Mouse (Mus musculus) C2C12 (cell line): ENCODE measurements around the gene Vgll4. TPM values are rescaled to one million over a fixed set of nuclear protein-coding genes. Genes with fewer than 3 reads are reported as not detected.

Source experiments
- H3K27me3 ChIP-seq: one replicate; pipeline ENCODE4 v1.6.1; 2011; ENCODE audit not compliant: control insufficient read depth, insufficient read depth, insufficient read length
- H3K36me3 ChIP-seq: one replicate; pipeline ENCODE4 v1.6.1; 2011; ENCODE audit not compliant: control insufficient read depth, insufficient read depth
- H3K4me3 ChIP-seq: one replicate; pipeline ENCODE4 v1.5.1; 2011; ENCODE audit warnings: mild to moderate bottlenecking, control low read depth; ENCODE audit not compliant: poor library complexity, insufficient read depth, severe bottlenecking
- H3K79me2 ChIP-seq: one replicate; pipeline ENCODE4 v1.6.1; 2011; ENCODE audit not compliant: control insufficient read depth, insufficient read depth
- H3K79me3 ChIP-seq: one replicate; pipeline ENCODE4 v1.6.1; 2011; ENCODE audit warnings: low read depth, control low read depth
- H3ac ChIP-seq: one replicate; pipeline ENCODE3; 2011; ENCODE audit warnings: low read depth; ENCODE audit not compliant: control insufficient read depth, insufficient read length
- CEBPB ChIP-seq: IDR thresholded peaks from one replicate; pipeline ENCODE4 v1.6.1; 2011; ENCODE audit warnings: low read depth, mild to moderate bottlenecking, control low read depth, moderate library complexity
- CTCF ChIP-seq: IDR thresholded peaks from one replicate; pipeline ENCODE4 v1.5.1; 2011; ENCODE audit not compliant: control insufficient read depth, insufficient read depth, insufficient read length
- FOSL1 ChIP-seq: IDR thresholded peaks from one replicate; pipeline ENCODE4 v1.8.0; 2011; ENCODE audit warnings: mild to moderate bottlenecking, low read length; ENCODE audit not compliant: poor library complexity, insufficient read depth, severe bottlenecking
- MAX ChIP-seq: IDR thresholded peaks from one replicate; pipeline ENCODE4 v1.6.1; 2011; ENCODE audit warnings: mild to moderate bottlenecking, control low read depth
- MYOD1 ChIP-seq: IDR thresholded peaks from one replicate; pipeline ENCODE4 v1.6.1; 2011; ENCODE audit warnings: low read depth; ENCODE audit not compliant: control insufficient read depth, insufficient read length
- MYOG ChIP-seq: IDR thresholded peaks from one replicate; pipeline ENCODE4 v1.6.1; 2011; ENCODE audit not compliant: control insufficient read depth, insufficient read length; ENCODE audit errors: extremely low read depth
- USF1 ChIP-seq: IDR thresholded peaks from one replicate; pipeline ENCODE4 v1.6.1; 2011; ENCODE audit warnings: low read depth, mild to moderate bottlenecking, control low read depth, moderate library complexity
- polyA plus RNA-seq: library from polyadenylated mRNA; unstranded; fragments of >200 nt; fragmentation: generic; extraction: Trizol; gene quantifications from one replicate; pipeline ENCODE4 v1.2.1, GENCODE M21; 2012; ENCODE audit warnings: missing spikeins

Gene Vgll4
- polyA plus RNA-seq, 1 experiment = 30.7 TPM

GRCm38 (mm10) chr6:114909801-114910200 is 60.0 kb downstream of the Vgll4 start:
- Histone ChIP-seq H3K79me2 (peaks cover 100% of the 10 kb centered on the region), H3K79me3 (peaks cover 88% of the 10 kb centered on the region), H3ac (no peak overlapping the region), H3K4me3 (no peak overlapping the region), H3K36me3 (peaks cover 10% of the 10 kb centered on the region), H3K27me3 (no peaks in the 10 kb centered on the region)
- TF ChIP-seq CEBPB = no peak
- TF ChIP-seq MAX = no peak
- TF ChIP-seq CTCF = no peak
- TF ChIP-seq FOSL1 = no peak
- no peak for TF ChIP-seq MYOD1
- TF ChIP-seq USF1 = no peak
- no peak for TF ChIP-seq MYOG

GRCm38 (mm10) chr6:114907459-114907858 is 62.3 kb downstream of the Vgll4 start:
- no peaks in the 10 kb centered on the region for H3K27me3 ChIP-seq
- peaks cover 4% of the 10 kb centered on the region for H3K36me3 ChIP-seq

GRCm38 (mm10) chr6:114906209-114906608 is 63.6 kb downstream of the Vgll4 start:
- peaks cover 88% of the 10 kb centered on the region for H3K79me3 ChIP-seq
- TF ChIP-seq MAX (no peak), MYOD1 (peak; percentile 65)
- no peak overlapping the region for H3ac ChIP-seq
- H3K36me3 ChIP-seq = peaks cover 4% of the 10 kb centered on the region
- H3K27me3 ChIP-seq = no peaks in the 10 kb centered on the region
- peaks cover 100% of the 10 kb centered on the region for H3K79me2 ChIP-seq
- no peak overlapping the region for H3K4me3 ChIP-seq

More at GRCm38 (mm10) chr6:114907459-114907858, 62.3 kb downstream of the Vgll4 start:
- no peak for TF ChIP-seq CEBPB
- TF ChIP-seq MAX = no peak
- TF ChIP-seq CTCF = no peak
- TF ChIP-seq MYOG = no peak
- no peak for TF ChIP-seq MYOD1
- TF ChIP-seq USF1 = no peak
- no peak for TF ChIP-seq FOSL1
- peaks cover 89% of the 10 kb centered on the region for H3K79me3 ChIP-seq
- peaks cover 100% of the 10 kb centered on the region for H3K79me2 ChIP-seq
- no peak overlapping the region for H3K4me3 ChIP-seq
- no peak overlapping the region for H3ac ChIP-seq

- H3K4me3 ChIP-seq = no peak overlapping the region
- H3K79me2 ChIP-seq = peaks cover 100% of the 10 kb centered on the region
- no peaks in the 10 kb centered on the region for H3K27me3 ChIP-seq
- peaks cover 88% of the 10 kb centered on the region for H3K79me3 ChIP-seq
- no peak overlapping the region for H3ac ChIP-seq
- TF ChIP-seq USF1 = no peak
- TF ChIP-seq MAX = no peak
- no peak for TF ChIP-seq MYOG
- no peak for TF ChIP-seq CTCF
- no peak for TF ChIP-seq FOSL1
- no peak for TF ChIP-seq MYOD1
- TF ChIP-seq CEBPB = no peak
- peaks cover 5% of the 10 kb centered on the region for H3K36me3 ChIP-seq
These were observed 64.4 kb downstream of the Vgll4 start for GRCm38 (mm10) chr6:114905253-114906028.

GRCm38 (mm10) chr6:114904818-114905217 is 65.0 kb downstream of the Vgll4 start:
- H3K27me3 ChIP-seq = no peaks in the 10 kb centered on the region
- H3K4me3 ChIP-seq = no peak overlapping the region
- TF ChIP-seq MYOD1 = no peak
- TF ChIP-seq USF1 = no peak
- TF ChIP-seq CEBPB = no peak
- TF ChIP-seq MAX = no peak
- no peak for TF ChIP-seq FOSL1
- no peak for TF ChIP-seq CTCF
- no peak for TF ChIP-seq MYOG

GRCm38 (mm10) chr6:114904233-114904632 is 65.6 kb downstream of the Vgll4 start:
- H3K4me3 ChIP-seq = no peak overlapping the region
- H3ac ChIP-seq = no peak overlapping the region
- peaks cover 4% of the 10 kb centered on the region for H3K36me3 ChIP-seq
- peaks cover 100% of the 10 kb centered on the region for H3K79me2 ChIP-seq
- TF ChIP-seq MYOG (no peak), FOSL1 (no peak), CTCF (no peak), CEBPB (no peak), MYOD1 (no peak), USF1 (no peak), MAX (no peak)
- peaks cover 92% of the 10 kb centered on the region for H3K79me3 ChIP-seq
- H3K27me3 ChIP-seq = no peaks in the 10 kb centered on the region

More at GRCm38 (mm10) chr6:114904818-114905217, 65.0 kb downstream of the Vgll4 start:
- Histone ChIP-seq H3K79me2 (peaks cover 100% of the 10 kb centered on the region), H3K79me3 (peaks cover 91% of the 10 kb centered on the region), H3ac (no peak overlapping the region), H3K36me3 (peaks cover 5% of the 10 kb centered on the region)
